Mouse (Mus musculus): ENCODE data around the gene Fut7. TPM values are rescaled to one million over a fixed set of nuclear protein-coding genes. Genes with fewer than 3 reads are reported as not detected.

The Fut7 gene
- polyA plus RNA-seq, 1 experiment from 2014 or later, result 0.11 TPM

GRCm38 (mm10) chr2:25441067-25441466 lies 18.0 kb downstream of the Fut7 start:
- Histone ChIP-seq H3K4me1 (ENCODE audit: control insufficient read depth, insufficient read depth, low read length) (no peaks in the 10 kb centered on the region), H3K9me3 (ENCODE audit: control insufficient read depth, low read length) (no peaks in the 10 kb centered on the region), H3K36me3 (ENCODE audit: control insufficient read depth, insufficient read depth, low read length) (peaks cover 3% of the 10 kb centered on the region), H3K9ac (ENCODE audit: low read length) (no peak overlapping the region), H3K27ac (ENCODE audit: low read depth, low read length) (no peak overlapping the region), H3K27me3 (ENCODE audit: control insufficient read depth, insufficient read depth, low read length) (no peaks in the 10 kb centered on the region), H3K4me2 (ENCODE audit: low read depth) (no peak overlapping the region), H3K4me3 (ENCODE audit: low read depth, low read length) (no peak overlapping the region)
- WGBS, result 91% methylated on average over 20 of the region's 20 CpGs
- ATAC-seq (ENCODE audit: insufficient read depth, low FRiP score, low TSS enrichment), result no peak
- DNase-seq (ENCODE audit: low spot score), result no peak

GRCm38 (mm10) chr2:25442682-25443081 lies 19.6 kb downstream of the Fut7 start:
- H3K4me2 ChIP-seq (ENCODE audit: low read depth), result no peak overlapping the region
- H3K4me1 ChIP-seq (ENCODE audit: control insufficient read depth, insufficient read depth, low read length), result no peaks in the 10 kb centered on the region
- no peaks in the 10 kb centered on the region for H3K27me3 ChIP-seq (ENCODE audit: control insufficient read depth, insufficient read depth, low read length)
- H3K36me3 ChIP-seq (ENCODE audit: control insufficient read depth, insufficient read depth, low read length), result peaks cover 3% of the 10 kb centered on the region
- no peak overlapping the region for H3K9ac ChIP-seq (ENCODE audit: low read length)
- H3K27ac ChIP-seq (ENCODE audit: low read depth, low read length), result no peak overlapping the region
- no peak for ATAC-seq (ENCODE audit: insufficient read depth, low FRiP score, low TSS enrichment)
- H3K9me3 ChIP-seq (ENCODE audit: control insufficient read depth, low read length), result no peaks in the 10 kb centered on the region
- H3K4me3 ChIP-seq (ENCODE audit: low read depth, low read length), result no peak overlapping the region
- WGBS, result 94% methylated on average over 14 of the region's 14 CpGs
- DNase-seq (ENCODE audit: low spot score), result no peak

GRCm38 (mm10) chr2:25450853-25451647 lies 28.0 kb downstream of the Fut7 start:
- Histone ChIP-seq H3K4me3 (ENCODE audit: low read depth, low read length) (no peak overlapping the region), H3K27me3 (ENCODE audit: control insufficient read depth, insufficient read depth, low read length) (no peaks in the 10 kb centered on the region), H3K4me1 (ENCODE audit: control insufficient read depth, insufficient read depth, low read length) (no peaks in the 10 kb centered on the region), H3K27ac (ENCODE audit: low read depth, low read length) (no peak overlapping the region), H3K9ac (ENCODE audit: low read length) (no peak overlapping the region), H3K9me3 (ENCODE audit: control insufficient read depth, low read length) (no peaks in the 10 kb centered on the region), H3K36me3 (ENCODE audit: control insufficient read depth, insufficient read depth, low read length) (no peaks in the 10 kb centered on the region; the same call in 1 of the 2 replicates), H3K4me2 (ENCODE audit: low read depth) (no peak overlapping the region)
- no peak for DNase-seq (ENCODE audit: low spot score)
- WGBS, result 88% methylated on average over 8 of the region's 8 CpGs
- ATAC-seq (ENCODE audit: insufficient read depth, low FRiP score, low TSS enrichment), result no peak

- Histone ChIP-seq H3K4me1 (ENCODE audit: control insufficient read depth, insufficient read depth, low read length) (no peaks in the 10 kb centered on the region), H3K27ac (ENCODE audit: low read depth, low read length) (no peak overlapping the region), H3K27me3 (ENCODE audit: control insufficient read depth, insufficient read depth, low read length) (no peaks in the 10 kb centered on the region), H3K4me3 (ENCODE audit: low read depth, low read length) (no peak overlapping the region), H3K9ac (ENCODE audit: low read length) (no peak overlapping the region), H3K9me3 (ENCODE audit: control insufficient read depth, low read length) (no peaks in the 10 kb centered on the region), H3K4me2 (ENCODE audit: low read depth) (no peak overlapping the region), H3K36me3 (ENCODE audit: control insufficient read depth, insufficient read depth, low read length) (no peaks in the 10 kb centered on the region; the same call in 1 of the 2 replicates)
- ATAC-seq (ENCODE audit: insufficient read depth, low FRiP score, low TSS enrichment) (no peak), DNase-seq (ENCODE audit: low spot score) (no peak)
- WGBS, result 43% methylated on average over 1 of the region's 1 CpGs
These were observed 29.9 kb downstream of the Fut7 start for GRCm38 (mm10) chr2:25452951-25453350.

GRCm38 (mm10) chr2:25456205-25456953 lies 33.3 kb downstream of the Fut7 start, which contains the start of gene Clic3:
Gene Clic3, plus strand, starts transcription at chr2:25456838.
- H3K27me3 ChIP-seq (ENCODE audit: control insufficient read depth, insufficient read depth, low read length), result no peaks in the 10 kb centered on the region
- H3K27ac ChIP-seq (ENCODE audit: low read depth, low read length), result no peak within 1 kb of the TSS
- ATAC-seq (ENCODE audit: insufficient read depth, low FRiP score, low TSS enrichment) (no peak), DNase-seq (ENCODE audit: low spot score) (no peak)
- peaks cover 3% of the 10 kb centered on the region for H3K4me1 ChIP-seq (ENCODE audit: control insufficient read depth, insufficient read depth, low read length)
- 68% methylated on average over 14 of the region's 14 CpGs for whole genome bisulfite sequencing
- H3K4me3 ChIP-seq (ENCODE audit: low read depth, low read length), result no peak within 1 kb of the TSS
- H3K9ac ChIP-seq (ENCODE audit: low read length), result no peak within 1 kb of the TSS
- no peaks in the 10 kb centered on the region for H3K36me3 ChIP-seq (ENCODE audit: control insufficient read depth, insufficient read depth, low read length)
- H3K4me2 ChIP-seq (ENCODE audit: low read depth), result no peak within 1 kb of the TSS
- no peaks in the 10 kb centered on the region for H3K9me3 ChIP-seq (ENCODE audit: control insufficient read depth, low read length)

- no peaks in the 10 kb centered on the region for H3K36me3 ChIP-seq (ENCODE audit: control insufficient read depth, insufficient read depth, low read length)
- ATAC-seq (ENCODE audit: insufficient read depth, low FRiP score, low TSS enrichment), result no peak
- peaks cover 5% of the 10 kb centered on the region for H3K4me1 ChIP-seq (ENCODE audit: control insufficient read depth, insufficient read depth, low read length)
- 89% methylated on average over 9 of the region's 9 CpGs for WGBS
- H3K27ac ChIP-seq (ENCODE audit: low read depth, low read length), result no peak overlapping the region
- no peak overlapping the region for H3K9ac ChIP-seq (ENCODE audit: low read length)
- H3K9me3 ChIP-seq (ENCODE audit: control insufficient read depth, low read length), result no peaks in the 10 kb centered on the region
- no peaks in the 10 kb centered on the region for H3K27me3 ChIP-seq (ENCODE audit: control insufficient read depth, insufficient read depth, low read length)
- no peak overlapping the region for H3K4me2 ChIP-seq (ENCODE audit: low read depth)
- DNase-seq (ENCODE audit: low spot score), result no peak
- no peak overlapping the region for H3K4me3 ChIP-seq (ENCODE audit: low read depth, low read length)
These were observed 34.2 kb downstream of the Fut7 start for GRCm38 (mm10) chr2:25457022-25457896.

- no peak overlapping the region for H3K9ac ChIP-seq (ENCODE audit: low read length)
- peaks cover 5% of the 10 kb centered on the region for H3K4me1 ChIP-seq (ENCODE audit: control insufficient read depth, insufficient read depth, low read length)
- H3K36me3 ChIP-seq (ENCODE audit: control insufficient read depth, insufficient read depth, low read length), result no peaks in the 10 kb centered on the region
- H3K4me2 ChIP-seq (ENCODE audit: low read depth), result no peak overlapping the region
- H3K27ac ChIP-seq (ENCODE audit: low read depth, low read length), result no peak overlapping the region
- no peak for DNase-seq (ENCODE audit: low spot score)
- no peak for ATAC-seq (ENCODE audit: insufficient read depth, low FRiP score, low TSS enrichment)
- no peak overlapping the region for H3K4me3 ChIP-seq (ENCODE audit: low read depth, low read length)
- no peaks in the 10 kb centered on the region for H3K27me3 ChIP-seq (ENCODE audit: control insufficient read depth, insufficient read depth, low read length)
- no peaks in the 10 kb centered on the region for H3K9me3 ChIP-seq (ENCODE audit: control insufficient read depth, low read length)
- 84% methylated on average over 5 of the region's 5 CpGs for WGBS
These were observed 35.8 kb downstream of the Fut7 start for GRCm38 (mm10) chr2:25458911-25459310.

GRCm38 (mm10) chr2:25460135-25460534 lies 37.1 kb downstream of the Fut7 start:
- ATAC-seq (ENCODE audit: insufficient read depth, low FRiP score, low TSS enrichment) (peak; percentile 20; the same call in 1 of the 2 replicates), DNase-seq (ENCODE audit: low spot score) (no peak)
- no peaks in the 10 kb centered on the region for H3K36me3 ChIP-seq (ENCODE audit: control insufficient read depth, insufficient read depth, low read length)
- H3K9ac ChIP-seq (ENCODE audit: low read length), result peak overlapping the region; percentile 56
- no peak overlapping the region for H3K27ac ChIP-seq (ENCODE audit: low read depth, low read length)
- 40% methylated on average over 5 of the region's 5 CpGs for WGBS
- H3K9me3 ChIP-seq (ENCODE audit: control insufficient read depth, low read length), result no peaks in the 10 kb centered on the region
- no peaks in the 10 kb centered on the region for H3K27me3 ChIP-seq (ENCODE audit: control insufficient read depth, insufficient read depth, low read length)
- H3K4me3 ChIP-seq (ENCODE audit: low read depth, low read length), result peak overlapping the region; percentile 73
- H3K4me1 ChIP-seq (ENCODE audit: control insufficient read depth, insufficient read depth, low read length), result peaks cover 5% of the 10 kb centered on the region
- peak overlapping the region; percentile 67 for H3K4me2 ChIP-seq (ENCODE audit: low read depth)

Measured in neural tube, embryonic 11.5 days (tissue).